Mouse (Mus musculus) layer of hippocampus, adult 8-10 months (tissue): ENCODE measurements around the gene Cisd3. TPM values are rescaled to one million over a fixed set of nuclear protein-coding genes. Genes with fewer than 3 reads are reported as not detected.

Experiments used
- DNase-seq, 2 experiments: peaks; one replicate each; pipeline ENCODE4 v3.0.0; 2022; ENCODE audit warnings: low spot score in 2 of 2
- total RNA-seq, 4 experiments: library from RNA; stranded (reverse); gene quantifications; 2 replicates each; pipeline ENCODE4 v1.2.4; 2022

Gene Cisd3
- total RNA-seq, 4 experiments from 2014 or later = 45.2 to 60.0 (median 56.7) TPM

DNA sequence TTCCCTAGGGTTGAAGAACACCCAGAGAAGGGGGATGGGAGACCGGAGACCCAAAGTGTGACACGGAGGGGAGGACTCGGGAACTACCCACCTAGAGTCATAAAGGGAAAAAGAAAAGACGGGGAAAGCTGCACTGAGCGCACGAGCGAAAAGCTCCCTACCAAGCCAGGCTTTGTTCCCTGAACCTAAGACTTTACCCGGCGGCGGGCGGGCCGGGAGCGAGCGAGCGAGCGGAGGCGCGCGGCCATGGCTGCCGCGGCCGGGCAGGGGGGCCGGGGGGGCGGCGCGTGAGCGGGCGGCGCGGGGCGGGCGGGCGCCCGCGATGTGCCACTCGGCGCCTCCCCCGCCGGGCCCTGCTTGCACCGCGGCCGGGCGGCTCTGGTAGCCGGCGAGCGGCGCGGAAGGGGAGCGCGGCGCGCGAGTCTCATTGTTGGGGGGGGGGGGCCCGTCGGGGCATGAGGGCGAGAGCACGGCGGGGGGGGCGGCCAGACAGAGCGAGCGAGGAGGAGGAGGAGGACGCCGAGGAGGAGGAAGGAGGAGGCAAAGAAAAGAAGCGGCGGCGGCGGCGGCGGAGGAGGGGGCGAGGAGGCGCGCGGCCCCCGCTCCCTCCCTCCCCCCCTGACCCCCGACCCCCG, 22.6 kb upstream of the Cisd3 start, which contains the start of gene Mllt6:
Mllt6 (plus strand) TSS at position 522 of the 635 bp plus-strand sequence.
- DNase-seq = peak in 1 of 2 experiments; percentile 55

DNA sequence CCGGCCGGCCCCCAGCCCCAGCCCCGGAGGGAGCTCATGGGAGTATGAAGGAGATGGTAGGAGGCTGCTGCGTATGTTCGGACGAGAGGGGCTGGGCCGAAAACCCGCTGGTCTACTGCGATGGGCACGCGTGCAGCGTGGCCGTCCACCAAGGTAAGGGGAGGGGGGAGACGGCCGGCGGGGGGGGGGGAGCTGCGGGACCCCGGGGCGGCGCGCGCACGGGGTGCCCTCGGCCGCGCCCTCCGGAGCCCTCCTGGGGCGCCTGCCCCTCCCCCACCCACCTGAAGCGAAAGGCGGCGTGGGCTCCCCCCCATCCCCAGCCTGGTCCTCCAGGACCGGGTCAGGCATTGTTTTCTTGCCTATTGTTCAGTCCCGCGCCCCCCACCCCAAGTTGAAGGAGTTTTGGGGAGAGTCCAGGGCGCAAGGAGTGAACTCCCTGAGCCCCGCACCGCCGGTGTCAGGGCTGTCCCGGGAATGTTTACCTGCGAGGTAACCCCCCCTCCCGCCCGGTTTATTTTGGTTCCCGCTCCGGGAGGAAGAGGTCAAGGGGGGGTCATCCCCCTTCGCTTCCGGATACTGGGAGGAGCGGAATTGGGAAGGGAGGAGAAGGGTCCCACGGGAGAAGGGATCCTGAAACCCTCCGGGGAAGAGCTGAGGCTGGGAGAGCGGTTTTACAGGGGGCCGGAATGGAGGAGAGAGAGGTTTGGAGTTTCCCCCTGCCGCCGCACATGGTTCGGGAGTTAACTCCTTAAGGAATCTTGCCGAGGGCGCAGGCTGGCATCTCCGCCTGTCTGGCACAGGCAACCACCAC, 21.9 kb upstream of the Cisd3 start:
- DNase-seq = no peak

DNA sequence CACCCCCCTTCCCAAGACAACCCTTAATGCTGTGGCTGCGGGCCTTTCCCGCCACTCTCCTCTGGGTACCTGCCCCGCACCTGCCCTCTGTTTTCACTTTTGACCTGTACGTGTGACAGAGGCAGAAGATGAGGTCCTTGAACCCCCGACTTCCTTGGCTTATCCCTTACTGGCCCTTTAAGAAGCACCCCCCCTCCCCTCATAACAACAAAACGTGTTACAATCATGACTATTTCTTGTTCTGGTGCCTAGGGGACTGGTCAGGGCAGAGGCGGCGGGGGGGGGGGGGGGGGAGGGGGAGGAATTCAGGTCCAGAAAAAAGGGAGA, 21.3 kb upstream of the Cisd3 start:
- DNase-seq = no peak

DNA sequence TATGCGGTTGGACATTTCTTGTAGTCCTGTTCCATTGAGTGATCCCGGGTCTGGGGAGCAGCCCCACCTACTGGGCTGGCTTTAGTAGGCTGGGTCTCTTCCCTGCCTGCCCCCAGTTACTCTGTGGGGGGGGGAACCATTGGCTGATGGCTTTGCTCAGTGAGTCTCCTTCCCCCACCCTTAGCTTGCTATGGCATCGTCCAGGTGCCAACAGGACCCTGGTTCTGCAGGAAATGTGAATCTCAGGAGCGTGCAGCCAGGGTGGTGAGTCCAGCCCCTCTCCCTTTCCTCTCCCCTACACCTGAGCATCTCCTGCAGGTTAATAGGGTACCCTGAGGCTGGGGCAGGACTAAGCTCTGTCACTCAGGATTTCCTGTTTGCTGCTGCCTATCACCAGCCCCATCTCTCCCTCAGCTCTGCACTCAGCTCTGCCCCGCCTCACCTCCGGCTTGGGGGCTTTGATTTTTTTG, 20.8 kb upstream of the Cisd3 start:
- DNase-seq = no peak

- DNase-seq = no peak
Measured at GRCm38 (mm10) chr11:97665431-97665830, 20.2 kb upstream of the Cisd3 start.

DNA sequence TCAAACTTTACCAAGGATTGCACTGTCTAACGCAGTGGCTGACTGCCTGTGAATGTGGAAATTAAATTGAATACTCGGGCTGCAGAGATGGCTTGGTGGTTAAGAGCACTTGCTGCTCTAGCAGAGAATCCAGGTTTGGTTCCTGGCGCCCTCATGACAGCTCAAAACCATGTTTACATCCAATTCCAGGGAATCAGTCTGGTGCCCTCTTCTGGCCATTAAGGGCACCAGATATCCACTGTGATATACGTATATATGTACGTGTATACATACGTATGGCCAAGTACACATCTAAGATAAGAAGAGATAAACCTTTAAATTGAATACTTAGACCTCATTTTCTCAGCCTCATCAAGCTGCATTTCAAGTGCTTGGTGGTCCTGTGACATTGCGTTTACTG, 19.4 kb upstream of the Cisd3 start:
- no peak for DNase-seq

DNA sequence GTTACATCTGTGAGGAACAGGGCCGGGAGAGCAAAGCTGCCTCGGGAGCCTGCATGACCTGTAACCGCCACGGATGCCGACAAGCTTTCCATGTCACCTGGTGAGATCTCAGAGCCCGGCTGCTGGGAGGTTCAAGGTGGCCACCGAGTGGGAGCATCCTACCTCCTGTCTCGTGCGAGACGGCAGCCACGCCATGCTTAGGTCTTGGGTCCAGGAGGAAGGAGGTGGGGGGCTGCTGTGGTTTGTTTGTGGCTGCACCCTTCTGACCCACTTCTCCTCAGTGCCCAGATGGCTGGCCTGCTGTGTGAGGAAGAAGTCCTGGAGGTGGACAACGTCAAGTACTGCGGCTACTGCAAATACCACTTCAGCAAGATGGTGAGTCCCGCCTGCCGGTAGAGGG, 18.8 kb upstream of the Cisd3 start:
- DNase-seq = no peak

- no peak for DNase-seq
Measured at GRCm38 (mm10) chr11:97668160-97668559, 17.5 kb upstream of the Cisd3 start.

GRCm38 (mm10) chr11:97669268-97669667, 16.4 kb upstream of the Cisd3 start:
- DNase-seq = no peak

- peak in 1 of 2 experiments; percentile 49 for DNase-seq
Measured at GRCm38 (mm10) chr11:97669829-97670228, 15.8 kb upstream of the Cisd3 start.

DNA sequence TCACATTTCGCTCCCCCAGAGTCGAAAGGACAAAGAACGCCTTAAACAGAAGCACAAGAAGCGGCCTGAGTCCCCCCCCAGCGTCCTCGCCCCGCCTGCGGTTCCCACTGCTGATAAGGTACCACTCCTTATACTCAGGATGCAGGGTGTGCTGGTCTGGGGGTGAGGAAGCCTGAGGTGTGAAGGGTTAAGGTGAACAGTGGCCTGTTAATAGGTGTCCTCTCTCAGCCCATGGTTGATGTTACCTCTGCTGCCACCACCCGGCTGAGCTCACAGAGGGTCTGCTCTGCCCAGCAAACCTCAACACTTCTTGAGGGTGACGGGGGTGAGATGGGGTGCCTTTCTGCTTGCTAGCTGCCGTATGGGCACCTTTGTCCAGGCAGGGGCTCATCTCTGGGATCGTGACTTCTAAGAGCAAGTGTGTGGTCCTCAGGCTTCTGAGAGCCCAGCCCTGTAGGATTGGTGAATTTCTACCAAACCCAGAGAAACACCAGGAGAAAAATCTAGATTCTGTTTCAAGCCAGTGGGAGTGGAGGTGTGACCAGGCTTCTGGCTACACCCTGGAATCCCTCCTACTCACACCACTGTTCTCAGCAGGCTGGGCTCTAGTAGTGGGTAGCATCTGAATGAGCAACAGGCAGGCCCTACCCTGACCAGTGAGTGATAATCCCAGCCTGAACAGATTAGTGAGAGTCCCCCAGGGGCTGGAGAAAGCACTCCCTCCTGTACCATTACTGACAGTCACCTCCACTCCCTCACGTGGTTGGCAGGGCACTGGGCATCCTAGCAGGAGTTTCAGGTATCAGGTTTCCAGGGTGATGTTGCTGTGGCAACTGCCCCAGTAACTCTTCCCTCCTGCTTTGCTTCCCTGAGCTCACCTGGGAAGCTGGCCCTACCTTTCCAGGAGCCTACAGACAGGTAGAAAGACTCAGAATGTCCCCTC, 15.1 kb upstream of the Cisd3 start:
- DNase-seq = no peak

DNA sequence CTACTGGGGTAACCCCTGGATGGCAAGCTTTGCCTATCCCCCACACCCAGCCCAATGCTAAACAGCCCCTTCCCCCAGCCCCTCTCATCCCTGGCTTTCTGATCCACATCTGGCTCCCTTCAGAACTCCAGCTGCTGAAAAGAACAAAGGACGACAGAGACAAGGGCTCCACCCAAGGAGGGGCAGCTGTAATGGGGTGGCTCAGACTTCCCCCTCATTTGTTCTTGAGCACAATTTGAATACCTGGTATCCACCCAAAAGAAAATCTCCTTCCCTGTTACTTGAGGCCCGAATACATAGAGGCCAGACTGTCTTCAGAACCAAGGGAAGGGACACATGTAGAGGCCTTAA, 14.5 kb upstream of the Cisd3 start:
- DNase-seq = no peak

DNA sequence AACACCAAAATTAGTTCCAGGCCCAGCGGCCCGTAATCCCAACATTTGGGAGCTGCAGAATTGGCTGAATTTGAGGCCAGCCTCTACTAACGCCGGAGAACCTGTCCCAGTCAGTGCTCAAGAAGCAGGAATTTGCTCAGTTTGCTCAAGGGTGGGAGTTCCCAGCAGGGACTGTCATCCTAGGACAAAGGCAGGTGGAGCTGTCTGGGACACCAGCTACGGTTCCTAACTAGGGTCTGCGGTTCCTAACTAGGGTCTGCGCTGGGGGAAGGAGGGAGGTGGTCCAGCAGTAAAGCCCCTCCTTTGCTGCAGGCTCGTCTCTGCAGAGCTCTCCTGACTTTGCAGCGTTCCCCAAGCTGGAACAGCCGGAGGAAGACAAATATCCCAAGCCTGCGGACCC, 12.5 kb upstream of the Cisd3 start:
- no peak for DNase-seq

- DNase-seq = no peak
Measured at GRCm38 (mm10) chr11:97676050-97676754, 9.4 kb upstream of the Cisd3 start.

DNA sequence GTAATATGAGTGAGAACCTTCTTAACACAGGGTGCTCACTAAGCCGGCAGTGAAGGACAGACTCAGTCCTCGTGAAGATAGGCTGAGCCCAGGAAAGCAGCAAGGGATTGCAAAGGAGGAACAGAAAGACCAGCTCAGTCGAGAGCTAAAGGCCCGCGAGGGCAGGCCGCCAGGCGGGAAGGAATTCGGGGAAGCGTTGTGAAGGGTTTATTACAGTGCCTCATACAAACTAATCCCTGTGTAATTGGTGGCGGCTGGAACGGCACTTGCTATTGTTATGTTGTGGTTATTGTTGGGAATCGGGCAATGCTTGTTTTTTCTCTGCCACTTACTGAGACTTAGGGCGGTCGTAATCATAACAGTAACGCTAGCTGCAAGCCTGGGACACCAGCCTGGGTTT, 8.2 kb upstream of the Cisd3 start:
- no peak for DNase-seq

DNA sequence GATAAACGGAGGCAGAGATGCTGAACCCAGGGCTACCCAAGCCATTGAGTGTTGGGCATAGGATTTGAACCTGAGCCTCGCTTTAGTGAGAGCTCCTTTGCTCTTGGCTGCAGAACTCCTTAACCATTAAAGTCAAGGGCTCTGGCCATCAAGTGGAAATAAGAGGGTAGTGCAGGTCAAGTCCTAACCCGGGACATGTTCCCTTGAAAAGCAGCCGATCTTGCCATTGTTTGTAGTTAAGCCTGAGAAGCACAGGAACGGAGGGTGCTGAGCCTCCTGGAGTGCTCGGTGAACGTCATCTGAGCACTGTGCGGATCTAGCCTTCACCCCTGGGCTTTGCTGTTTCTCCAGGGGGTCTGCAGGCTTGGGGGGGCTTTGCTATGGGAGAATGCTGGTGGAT, 7.8 kb upstream of the Cisd3 start:
- DNase-seq = no peak

DNA sequence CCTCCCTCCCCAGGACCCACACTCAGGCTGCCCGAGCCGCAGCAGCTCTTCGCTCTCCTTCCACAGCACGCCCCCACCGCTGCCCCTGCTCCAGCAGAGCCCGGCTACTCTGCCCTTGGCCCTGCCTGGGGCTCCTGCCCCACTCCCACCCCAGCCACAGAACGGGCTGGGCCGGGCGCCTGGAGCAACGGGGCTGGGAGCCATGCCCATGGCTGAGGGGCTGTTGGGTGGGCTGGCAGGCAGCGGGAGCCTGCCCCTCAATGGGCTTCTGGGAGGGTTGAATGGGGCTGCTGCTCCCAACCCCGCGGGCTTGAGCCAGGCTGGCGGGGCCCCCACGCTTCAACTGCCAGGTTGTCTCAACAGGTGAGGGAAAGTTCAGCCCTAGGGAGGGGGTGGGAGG, 7.3 kb upstream of the Cisd3 start:
- no peak for DNase-seq

DNA sequence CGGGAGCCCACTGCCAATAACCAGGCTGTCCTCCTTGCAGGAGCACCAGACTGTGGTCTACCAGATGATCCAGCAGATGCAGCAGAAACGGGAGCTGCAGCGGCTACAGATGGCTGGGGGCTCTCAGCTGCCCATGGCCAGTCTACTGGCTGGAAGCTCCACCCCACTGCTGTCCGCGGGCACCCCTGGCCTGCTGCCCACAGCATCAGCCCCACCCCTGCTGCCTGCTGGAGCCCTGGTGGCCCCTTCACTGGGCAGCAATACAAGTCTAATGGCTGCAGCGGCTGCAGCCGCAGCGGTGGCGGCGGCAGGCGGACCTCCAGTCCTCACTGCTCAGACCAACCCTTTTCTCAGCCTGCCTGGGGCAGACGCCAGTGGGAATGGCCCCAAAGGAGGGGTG, 5.2 kb upstream of the Cisd3 start:
- DNase-seq = no peak

DNA sequence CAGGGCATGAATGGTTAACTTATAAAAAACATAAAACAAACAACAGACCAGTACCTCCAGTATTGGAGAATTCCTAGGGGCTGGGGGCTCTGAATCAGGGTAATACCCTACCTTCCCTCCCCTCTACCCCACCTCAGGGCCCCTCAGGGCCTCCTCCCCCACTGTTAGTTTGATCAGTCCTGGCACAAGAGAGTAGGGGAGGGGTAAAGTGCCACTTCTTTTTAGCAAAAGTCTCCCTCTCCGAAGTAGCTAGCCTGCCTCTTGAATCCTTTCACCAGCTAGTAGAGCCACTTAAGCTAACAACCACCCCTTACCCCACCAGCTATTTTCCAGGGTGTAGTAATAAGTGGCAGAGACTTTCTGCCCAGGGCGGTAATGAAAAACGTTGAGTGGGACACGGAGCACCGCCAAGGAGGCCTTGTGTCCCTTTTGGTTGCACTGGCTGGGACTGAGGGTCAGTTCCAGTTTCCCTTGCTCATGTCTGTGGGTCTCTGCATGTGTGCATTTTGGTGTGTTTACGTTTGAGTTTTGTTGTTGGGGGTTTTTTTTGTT, 3.0 kb upstream of the Cisd3 start:
- DNase-seq = no peak

DNA sequence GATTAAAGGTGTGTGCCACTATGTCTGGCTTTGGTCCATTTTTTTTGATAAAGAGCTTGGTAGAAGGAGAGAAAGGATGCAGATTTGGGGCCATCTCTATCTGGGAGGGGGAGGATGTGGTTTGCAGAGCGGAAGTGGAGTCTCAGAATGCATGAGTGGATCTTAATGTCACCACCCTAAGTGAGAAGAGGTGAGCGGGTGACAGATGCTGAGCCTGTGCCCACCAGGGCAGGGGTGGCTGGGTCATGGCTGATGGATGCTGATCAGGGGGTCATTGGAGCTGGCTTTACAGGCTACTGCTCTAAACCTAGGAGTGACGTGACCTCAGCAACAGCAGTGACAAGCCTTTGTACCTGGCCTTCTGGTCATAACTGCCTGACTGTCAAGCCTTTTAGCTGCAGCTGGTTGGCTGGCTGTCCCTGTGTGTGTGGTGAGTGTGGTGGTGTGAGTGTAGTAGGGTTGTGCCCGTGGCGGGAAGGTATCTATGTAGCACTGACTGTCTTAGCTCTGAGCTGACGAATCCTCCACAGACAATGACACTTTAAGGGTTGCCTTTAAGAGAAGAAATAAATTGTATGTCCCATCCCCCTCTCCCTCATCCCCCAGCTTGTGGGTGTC, 1.5 kb upstream of the Cisd3 start:
- no peak for DNase-seq

- DNase-seq = no peak
Measured at GRCm38 (mm10) chr11:97684766-97685165, 860 bp upstream of the Cisd3 start.
